Mouse (Mus musculus): Measurements from ENCODE around the gene Snrpn. TPM values are rescaled to one million over a fixed set of nuclear protein-coding genes. Genes with fewer than 3 reads are reported as not detected.

Snrpn gene
- polyA plus RNA-seq (2012; rRNA removed; ENCODE audit: low replicate concordance): 46.1 and 62.5 TPM in 2 replicates

GRCm38 (mm10) chr7:60139742-60140480, at the start of gene Snrpn:
Snrpn (minus strand) TSS chr7:60140219.

GRCm38 (mm10) chr7:60004606-60005330, 135.3 kb downstream of the Snrpn start, which contains the start of the genes Snurf and Gm38393:
Snurf (minus strand) TSS chr7:60005049.
Gm38393 (minus strand) TSS chr7:60005064.

Other genes with a start within 250 kb of the Snrpn start
- not detected in 2 replicates for gene Snurf, start 135.2 kb downstream of the Snrpn start, polyA plus RNA-seq (2012; rRNA removed; ENCODE audit: low replicate concordance)
- gene Gm38393, start 135.2 kb downstream of the Snrpn start, polyA plus RNA-seq (2012; rRNA removed; ENCODE audit: low replicate concordance): 0.05 and 18.0 TPM in 2 replicates